Mouse (Mus musculus): ENCODE measurements around the gene Trmt2b.

- TF ChIP-seq POLR2A (IDR thresholded peaks at IDR 0.05; ENCODE audit: low read depth, low read length) = no peak
- no peak for TF ChIP-seq CTCF (IDR thresholded peaks at IDR 0.05; ENCODE audit: extremely low read depth, insufficient read length, insufficient replicate concordance, low read depth, low read length)
Measured at GRCm38 (mm10) chrX:134245946-134246345, 30.8 kb downstream of the Trmt2b start.

Measured in small intestine, adult 2 months (tissue).